Mouse (Mus musculus) myocyte (in vitro differentiated cells): Measurements from ENCODE around the gene Igsf23.

ENCODE experiments used
- CEBPB ChIP-seq: IDR thresholded peaks from 2 replicates; pipeline ENCODE4 v1.6.1; 2011; ENCODE audit warnings: mild to moderate bottlenecking, moderate library complexity; ENCODE audit not compliant: poor library complexity, insufficient read depth, severe bottlenecking
- E2F4 ChIP-seq: IDR thresholded peaks from one replicate; pipeline ENCODE4 v1.6.1; 2011; ENCODE audit warnings: mild to moderate bottlenecking, control low read depth, moderate library complexity; ENCODE audit not compliant: insufficient read depth
- POLR2A ChIP-seq: IDR thresholded peaks from one replicate; pipeline ENCODE4 v1.6.1; 2011; ENCODE audit warnings: low read depth, mild to moderate bottlenecking, control low read depth, moderate library complexity; ENCODE audit not compliant: insufficient read length
- USF1 ChIP-seq: IDR thresholded peaks from one replicate; pipeline ENCODE4 v1.6.1; 2011; ENCODE audit warnings: low read depth, mild to moderate bottlenecking, control low read depth, moderate library complexity

DNA sequence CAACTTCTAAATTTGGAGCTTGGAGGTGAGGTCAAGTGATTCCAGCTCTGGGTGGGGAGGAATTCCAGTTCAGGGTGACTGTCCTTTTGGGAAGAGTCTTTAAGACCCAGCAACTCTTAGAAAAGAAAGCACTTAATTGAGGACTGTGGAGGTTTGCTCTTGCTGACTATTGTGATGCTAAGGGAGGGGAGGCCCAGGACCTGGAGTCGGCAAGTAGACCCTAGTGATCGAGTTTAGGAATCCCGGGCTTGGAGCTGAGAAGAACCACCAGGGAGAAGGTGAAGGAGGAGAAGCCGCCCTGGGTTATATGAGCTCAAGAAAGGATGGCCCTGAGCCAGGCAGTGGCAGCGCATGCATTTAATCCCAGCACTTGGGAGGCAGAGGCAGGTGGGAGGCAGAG, 22.1 kb downstream of the Igsf23 start:
- TF ChIP-seq E2F4 (no peak), USF1 (no peak), CEBPB (no peak), POLR2A (no peak)
